Mouse (Mus musculus) forebrain, embryonic 15.5 days (tissue): ENCODE results near the gene Chst7. TPM values are rescaled to one million over a fixed set of nuclear protein-coding genes. Genes with fewer than 3 reads are reported as not detected.

Source experiments
- ATAC-seq: fragments of 200-750 bp; cut with Nextera tagmentation; replicated peaks from 2 replicates; pipeline ENCODE4 v1.8.0; 2017; ENCODE audit warnings: mild to moderate bottlenecking, moderate TSS enrichment, moderate library complexity
- H3K27ac ChIP-seq: fragments of 300-500 bp; sonication (generic); replicated peaks from 2 replicates; pipeline ENCODE4 v1.5.1; 2015; ENCODE audit warnings: mild to moderate bottlenecking, inconsistent platforms
- H3K27me3 ChIP-seq: fragments of 300-500 bp; sonication (generic); 2 replicates; pipeline ENCODE4 v1.6.1; 2015; ENCODE audit warnings: inconsistent platforms
- H3K36me3 ChIP-seq: fragments of 300-500 bp; sonication (generic); 2 replicates; pipeline ENCODE4 v1.6.1; 2015; ENCODE audit warnings: mild to moderate bottlenecking, inconsistent platforms
- H3K4me1 ChIP-seq: fragments of 300-500 bp; sonication (generic); 2 replicates; pipeline ENCODE4 v1.6.1; 2015; ENCODE audit warnings: inconsistent platforms
- H3K4me2 ChIP-seq: fragments of 300-500 bp; sonication (generic); replicated peaks from 2 replicates; pipeline ENCODE4 v1.6.1; 2015; ENCODE audit warnings: mild to moderate bottlenecking, inconsistent platforms
- H3K4me3 ChIP-seq: fragments of 300-500 bp; sonication (generic); 2 replicates; pipeline ENCODE4 v1.5.1; 2015; ENCODE audit warnings: mild to moderate bottlenecking, inconsistent platforms
- H3K9ac ChIP-seq: fragments of 300-500 bp; sonication (generic); replicated peaks from 2 replicates; pipeline ENCODE4 v1.6.1; 2015; ENCODE audit warnings: mild to moderate bottlenecking, inconsistent platforms
- H3K9me3 ChIP-seq: fragments of 300-500 bp; sonication (generic); 2 replicates; pipeline ENCODE4 v1.6.1; 2016; ENCODE audit warnings: inconsistent platforms
- WGBS: fragments of 180-500 bp; shearing (Covaris S2); methylation state at CpG from one replicate; pipeline ENCODE4 v1.1.7; 2015; ENCODE audit warnings: mixed read lengths; 5-methylcytosine and 5-hydroxymethylcytosine counted together
- polyA plus RNA-seq: library from polyadenylated mRNA; unstranded; fragments of >200 nt; fragmentation: Nextera tagmentation; extraction: Ambion mirVana; gene quantifications from 2 replicates; pipeline ENCODE4 v1.2.1, GENCODE M21; 2015

The Chst7 gene
- 4.4 and 4.5 TPM in 2 replicates for polyA plus RNA-seq

GRCm38 (mm10) chrX:20059381-20059971 is at the start of gene Chst7:
TSS of gene Chst7 (plus strand) at chrX:20059560.
- no peaks in the 10 kb centered on the region for H3K27me3 ChIP-seq
- WGBS: 16% methylated on average over 40 of the region's 40 CpGs
- H3K27ac ChIP-seq: no peak within 1 kb of the TSS
- peak within 1 kb of the TSS; percentile 26 for H3K9ac ChIP-seq
- 0 out of 2 replicates have a peak, but pooled peaks cover 4% of the 10 kb centered on the region for H3K4me1 ChIP-seq
- peak within 1 kb of the TSS; percentile 44 for H3K4me3 ChIP-seq
- H3K4me2 ChIP-seq: peak within 1 kb of the TSS; percentile 77
- ATAC-seq: peak; percentile 91
- H3K9me3 ChIP-seq: no peaks in the 10 kb centered on the region
- H3K36me3 ChIP-seq: no peaks in the 10 kb centered on the region

GRCm38 (mm10) chrX:20012211-20012610 is 47.1 kb upstream of the Chst7 start:
- Histone ChIP-seq H3K4me3 (no peak overlapping the region), H3K36me3 (no peaks in the 10 kb centered on the region), H3K27ac (no peak overlapping the region), H3K9me3 (no peaks in the 10 kb centered on the region), H3K9ac (no peak overlapping the region), H3K27me3 (no peaks in the 10 kb centered on the region), H3K4me2 (no peak overlapping the region), H3K4me1 (no peaks in the 10 kb centered on the region)
- no peak for ATAC-seq
- 93% methylated on average over 2 of the region's 2 CpGs for WGBS

GRCm38 (mm10) chrX:20020942-20021341 is 38.4 kb upstream of the Chst7 start:
- Histone ChIP-seq H3K27me3 (no peaks in the 10 kb centered on the region), H3K4me1 (no peaks in the 10 kb centered on the region), H3K4me2 (no peak overlapping the region), H3K27ac (no peak overlapping the region), H3K36me3 (no peaks in the 10 kb centered on the region), H3K9ac (no peak overlapping the region), H3K9me3 (no peaks in the 10 kb centered on the region), H3K4me3 (no peak overlapping the region)
- no peak for ATAC-seq
- 34% methylated on average over 2 of the region's 2 CpGs for WGBS

- Histone ChIP-seq H3K4me3 (peak overlapping the region; percentile 44), H3K9ac (peak overlapping the region; percentile 26), H3K36me3 (no peaks in the 10 kb centered on the region), H3K27me3 (no peaks in the 10 kb centered on the region), H3K4me1 (0 out of 2 replicates have a peak, but pooled peaks cover 4% of the 10 kb centered on the region), H3K27ac (no peak overlapping the region), H3K9me3 (no peaks in the 10 kb centered on the region), H3K4me2 (peak overlapping the region; percentile 77)
- peak; percentile 69 for ATAC-seq
- 29% methylated on average over 65 of the region's 65 CpGs for WGBS
These were observed 872 bp downstream of the Chst7 start for GRCm38 (mm10) chrX:20060096-20060768.

- no peak overlapping the region for H3K27ac ChIP-seq
- 0 out of 2 replicates have a peak, but pooled peaks cover 4% of the 10 kb centered on the region for H3K4me1 ChIP-seq
- peak; percentile 30 for ATAC-seq
- no peaks in the 10 kb centered on the region for H3K9me3 ChIP-seq
- no peaks in the 10 kb centered on the region for H3K36me3 ChIP-seq
- WGBS: 29% methylated on average over 47 of the region's 47 CpGs
- H3K4me3 ChIP-seq: peak overlapping the region; percentile 44
- no peaks in the 10 kb centered on the region for H3K27me3 ChIP-seq
- peak overlapping the region; percentile 77 for H3K4me2 ChIP-seq
- peak overlapping the region; percentile 26 for H3K9ac ChIP-seq
These were observed 1.5 kb downstream of the Chst7 start for GRCm38 (mm10) chrX:20060769-20061315.

GRCm38 (mm10) chrX:20061764-20062480 is 2.6 kb downstream of the Chst7 start:
- Histone ChIP-seq H3K9ac (no peak overlapping the region), H3K27ac (no peak overlapping the region), H3K4me3 (no peak overlapping the region), H3K9me3 (no peaks in the 10 kb centered on the region), H3K36me3 (no peaks in the 10 kb centered on the region), H3K4me1 (0 out of 2 replicates have a peak, but pooled peaks cover 4% of the 10 kb centered on the region), H3K4me2 (no peak overlapping the region), H3K27me3 (no peaks in the 10 kb centered on the region)
- 54% methylated on average over 3 of the region's 3 CpGs for WGBS
- ATAC-seq: no peak

- Histone ChIP-seq H3K27me3 (no peaks in the 10 kb centered on the region), H3K36me3 (no peaks in the 10 kb centered on the region), H3K27ac (no peak overlapping the region), H3K9ac (no peak overlapping the region), H3K4me3 (no peak overlapping the region), H3K9me3 (no peaks in the 10 kb centered on the region), H3K4me2 (no peak overlapping the region), H3K4me1 (no peaks in the 10 kb centered on the region)
- no peak for ATAC-seq
These were observed 7.3 kb downstream of the Chst7 start for GRCm38 (mm10) chrX:20066636-20067035.

- Histone ChIP-seq H3K9me3 (no peaks in the 10 kb centered on the region), H3K4me3 (no peak overlapping the region), H3K4me2 (no peak overlapping the region), H3K27me3 (no peaks in the 10 kb centered on the region), H3K36me3 (no peaks in the 10 kb centered on the region), H3K9ac (no peak overlapping the region), H3K4me1 (no peaks in the 10 kb centered on the region), H3K27ac (no peak overlapping the region)
- ATAC-seq: no peak
- 50% methylated on average over 4 of the region's 4 CpGs for WGBS
These were observed 10.8 kb downstream of the Chst7 start for GRCm38 (mm10) chrX:20070196-20070595.

- H3K27me3 ChIP-seq: no peaks in the 10 kb centered on the region
- no peak overlapping the region for H3K4me2 ChIP-seq
- H3K4me3 ChIP-seq: no peak overlapping the region
- H3K9me3 ChIP-seq: no peaks in the 10 kb centered on the region
- no peak for ATAC-seq
- no peak overlapping the region for H3K9ac ChIP-seq
- H3K36me3 ChIP-seq: no peaks in the 10 kb centered on the region
- no peaks in the 10 kb centered on the region for H3K4me1 ChIP-seq
- WGBS: 83% methylated on average over 2 of the region's 2 CpGs
- H3K27ac ChIP-seq: no peak overlapping the region
These were observed 58.4 kb downstream of the Chst7 start for GRCm38 (mm10) chrX:20117717-20118116.

GRCm38 (mm10) chrX:20125481-20125880 is 66.1 kb downstream of the Chst7 start:
- no peak for ATAC-seq

GRCm38 (mm10) chrX:20128951-20129350 is 69.6 kb downstream of the Chst7 start:
- Histone ChIP-seq H3K4me1 (no peaks in the 10 kb centered on the region), H3K36me3 (no peaks in the 10 kb centered on the region), H3K27me3 (no peaks in the 10 kb centered on the region), H3K27ac (no peak overlapping the region), H3K9me3 (no peaks in the 10 kb centered on the region), H3K9ac (no peak overlapping the region), H3K4me2 (no peak overlapping the region), H3K4me3 (no peak overlapping the region)
- no peak for ATAC-seq

More at GRCm38 (mm10) chrX:20125481-20125880, 66.1 kb downstream of the Chst7 start:
- no peak overlapping the region for H3K4me3 ChIP-seq
- H3K4me1 ChIP-seq: no peaks in the 10 kb centered on the region
- H3K9me3 ChIP-seq: no peaks in the 10 kb centered on the region
- H3K27me3 ChIP-seq: no peaks in the 10 kb centered on the region
- no peaks in the 10 kb centered on the region for H3K36me3 ChIP-seq
- H3K9ac ChIP-seq: no peak overlapping the region
- no peak overlapping the region for H3K4me2 ChIP-seq
- 72% methylated on average over 2 of the region's 2 CpGs for WGBS
- H3K27ac ChIP-seq: no peak overlapping the region

- no peak overlapping the region for H3K9ac ChIP-seq
- H3K4me1 ChIP-seq: no peaks in the 10 kb centered on the region
- H3K4me3 ChIP-seq: no peak overlapping the region
- no peak for ATAC-seq
- H3K27ac ChIP-seq: no peak overlapping the region
- no peaks in the 10 kb centered on the region for H3K27me3 ChIP-seq
- H3K36me3 ChIP-seq: no peaks in the 10 kb centered on the region
- H3K9me3 ChIP-seq: no peaks in the 10 kb centered on the region
- no peak overlapping the region for H3K4me2 ChIP-seq
- WGBS: 92% methylated on average over 1 of the region's 1 CpGs
These were observed 70.1 kb downstream of the Chst7 start for GRCm38 (mm10) chrX:20129466-20129865.
